Mouse (Mus musculus) left cerebral cortex, postnatal 25 days (tissue): Measurements from ENCODE around the gene Rhox1. TPM values are rescaled to one million over a fixed set of nuclear protein-coding genes. Genes with fewer than 3 reads are reported as not detected.
"Not testable (repeated sequence)": the region's sequence is repeated elsewhere in the genome, so short reads cannot be mapped to it uniquely, and the experiment has no call there.

Source experiments
- DNase-seq, 2 experiments: peaks; one replicate each; pipeline ENCODE4 v3.0.0; 2022; ENCODE audit warnings: low spot score in 2 of 2, mixed read lengths in 1 of 2
- intact Hi-C: fragments of 180-260 bp; cut with DNase I; formaldehyde crosslinking; loops from one replicate; pipeline ENCODE4 v1.15.1; 2025
- total RNA-seq, 2 experiments: library from RNA; stranded (reverse); gene quantifications; 2 replicates each; pipeline ENCODE4 v1.2.3; 2021

The Rhox1 gene
- not detected for total RNA-seq

DNA sequence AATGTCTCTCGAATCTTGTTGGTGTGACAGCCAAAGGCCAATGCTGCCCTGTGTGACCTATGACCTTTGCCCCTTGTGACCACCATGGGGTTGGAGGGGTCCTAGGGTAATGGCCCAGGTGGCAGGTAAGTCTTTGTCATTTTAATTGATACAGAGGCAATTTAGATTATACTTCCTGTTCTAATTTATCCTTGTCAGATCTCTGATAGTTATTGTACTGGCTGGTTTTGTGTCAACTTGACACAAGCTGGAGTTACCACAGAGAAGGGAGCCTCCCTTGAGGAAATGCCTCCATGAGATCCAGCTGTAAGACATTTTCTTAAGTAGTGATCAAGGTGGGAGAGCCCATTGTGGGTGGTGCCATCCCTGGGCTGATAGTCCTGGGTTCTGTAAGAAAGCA, at the start of gene Rhox1:
Gene Rhox1 (minus strand): TSS at position 101 of the 400 bp plus-strand sequence.
- intact Hi-C loops, result not testable (repeated sequence)

DNA sequence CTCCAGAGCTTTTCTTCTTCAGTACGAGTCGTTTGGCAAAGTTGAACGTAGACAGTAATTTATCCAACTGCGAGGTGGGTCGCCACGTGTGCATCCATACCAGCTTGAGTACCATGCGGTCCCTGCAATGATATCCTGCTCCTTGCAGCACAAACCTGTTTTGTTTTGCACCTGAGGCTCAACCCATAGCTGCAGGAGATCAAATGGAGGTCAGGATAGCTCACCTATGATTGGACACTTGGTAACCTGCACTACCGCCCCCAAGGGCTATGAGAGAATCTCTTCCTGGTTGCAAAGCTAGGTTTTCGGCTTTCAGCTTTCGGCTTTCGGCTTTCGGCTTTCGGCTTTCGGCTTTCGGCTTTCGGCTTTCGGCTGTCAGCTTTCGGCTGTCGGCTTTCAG, 43.0 kb upstream of the Rhox1 start, which contains the start of gene Rhox4a:
Gene Rhox4a (plus strand): TSS at position 301 of the 400 bp plus-strand sequence.
- intact Hi-C loops, DNase-seq: not testable (repeated sequence)

More for the DNA sequence above, at the start of gene Rhox1:
- DNase-seq, result not testable (repeated sequence)

DNA sequence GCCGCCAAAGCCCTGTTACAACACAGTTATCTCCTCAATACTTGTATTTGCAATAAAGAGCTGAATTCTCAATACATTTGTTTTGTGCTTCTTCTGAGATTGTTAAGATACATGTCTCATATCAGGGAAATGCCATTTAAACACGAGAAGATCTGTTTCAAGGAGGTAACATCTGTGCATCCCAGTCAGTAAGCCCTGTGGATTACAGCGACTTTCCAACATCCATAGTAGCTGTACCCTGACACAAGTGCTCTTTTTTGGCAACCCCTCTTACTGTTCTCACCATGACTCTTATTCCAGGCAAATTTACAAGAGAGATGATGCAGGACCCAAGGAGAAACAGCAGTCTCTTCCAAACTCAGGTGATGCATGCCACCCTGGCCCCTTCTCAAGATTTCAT, 27.6 kb upstream of the Rhox1 start, which contains the start of gene Rhox3a:
Gene Rhox3a (plus strand): TSS at position 301 of the 400 bp plus-strand sequence.
- intact Hi-C loops, DNase-seq: not testable (repeated sequence)

DNA sequence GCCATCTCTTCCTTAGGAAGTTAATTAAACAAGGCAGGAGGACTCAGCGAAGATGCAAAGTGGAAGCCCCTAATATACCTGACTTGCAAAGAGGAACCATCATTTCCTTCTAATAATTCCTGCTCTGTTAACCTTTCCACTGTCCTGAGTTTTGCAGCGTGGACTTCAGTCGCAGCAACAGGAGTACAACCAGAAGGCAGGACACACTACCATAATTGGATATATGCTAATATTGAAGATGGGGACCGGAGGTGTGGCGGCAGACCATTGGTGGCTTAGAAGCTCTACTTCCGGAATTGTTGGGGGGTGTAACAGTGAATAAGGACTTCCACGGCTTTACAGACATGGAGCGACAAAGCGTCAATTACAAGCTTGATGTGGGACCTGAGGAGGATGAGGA, 22.6 kb upstream of the Rhox1 start, which contains the start of gene Rhox2a:
Gene Rhox2a (plus strand): TSS at position 301 of the 400 bp plus-strand sequence.
- DNase-seq, intact Hi-C loops: not testable (repeated sequence)

DNA sequence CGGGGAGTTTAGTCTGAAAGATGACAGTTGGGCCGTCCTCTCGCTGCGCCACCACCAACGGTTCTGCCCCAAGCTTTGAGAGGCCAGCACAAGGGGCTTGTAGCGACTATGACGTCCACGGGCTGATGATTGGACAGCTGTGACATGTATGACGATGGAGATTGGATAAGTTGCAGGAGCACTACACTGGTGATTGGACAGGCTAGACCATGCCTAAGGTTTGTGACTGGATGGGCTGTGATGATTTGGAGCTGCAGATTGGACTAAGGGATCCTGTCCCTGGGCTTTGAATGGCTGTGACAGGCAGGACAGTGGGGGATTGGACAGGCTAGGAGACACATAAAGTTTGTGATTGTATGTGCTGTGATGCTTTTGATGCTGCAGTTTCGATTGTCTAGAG, 11.1 kb downstream of the Rhox1 start, which contains the start of gene Gm9:
Gene Gm9 (minus strand): TSS at position 101 of the 400 bp plus-strand sequence.
- no peak for DNase-seq

DNA sequence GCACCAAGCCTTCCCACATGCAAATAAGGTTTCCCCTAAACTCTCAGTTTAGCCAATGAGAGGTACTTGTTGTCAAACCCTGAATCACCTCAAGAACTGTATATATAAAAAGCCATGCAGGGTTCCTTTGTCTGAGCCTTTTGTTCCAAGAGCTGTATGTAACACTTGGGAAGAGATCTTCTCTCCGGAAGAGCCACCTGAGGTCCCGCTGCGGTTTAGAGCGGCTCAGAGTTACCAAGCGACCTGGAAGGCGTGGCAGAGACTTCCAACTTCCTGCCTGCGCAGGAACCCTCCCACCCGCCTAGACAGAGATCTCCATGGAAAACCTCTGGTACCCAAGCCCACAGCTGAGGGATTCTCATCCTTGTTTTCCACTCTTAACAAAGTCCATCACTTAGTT, 23.4 kb downstream of the Rhox1 start:
- DNase-seq, result no peak
- intact Hi-C loops, result no loop called here

More for the DNA sequence above, 11.1 kb downstream of the Rhox1 start, which contains the start of gene Gm9:
- intact Hi-C loops, result no loop called here

DNA sequence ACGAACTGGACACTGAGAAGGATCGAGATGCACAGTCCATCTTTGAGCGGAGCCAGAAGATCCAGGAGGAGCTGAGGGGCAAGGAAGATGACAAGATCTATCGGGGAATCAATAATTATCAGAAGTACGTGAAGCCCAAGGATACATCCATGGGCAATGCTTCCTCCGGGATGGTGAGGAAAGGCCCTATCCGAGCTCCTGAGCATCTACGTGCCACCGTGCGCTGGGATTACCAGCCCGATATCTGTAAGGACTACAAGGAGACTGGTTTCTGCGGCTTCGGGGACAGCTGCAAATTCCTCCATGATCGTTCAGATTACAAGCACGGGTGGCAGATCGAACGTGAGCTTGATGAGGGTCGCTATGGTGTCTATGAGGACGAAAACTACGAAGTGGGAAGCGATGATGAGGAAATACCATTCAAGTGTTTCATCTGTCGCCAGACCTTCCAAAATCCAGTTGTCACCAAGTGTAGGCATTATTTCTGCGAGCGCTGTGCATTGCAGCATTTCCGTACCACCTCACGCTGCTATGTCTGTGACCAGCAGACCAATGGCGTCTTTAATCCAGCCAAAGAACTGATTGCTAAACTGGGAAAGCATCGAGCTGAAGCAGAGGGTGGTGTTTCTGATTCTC, 30.2 kb downstream of the Rhox1 start:
- intact Hi-C loops, result no loop called here
- DNase-seq, result peak; percentile 23 to 35

DNA sequence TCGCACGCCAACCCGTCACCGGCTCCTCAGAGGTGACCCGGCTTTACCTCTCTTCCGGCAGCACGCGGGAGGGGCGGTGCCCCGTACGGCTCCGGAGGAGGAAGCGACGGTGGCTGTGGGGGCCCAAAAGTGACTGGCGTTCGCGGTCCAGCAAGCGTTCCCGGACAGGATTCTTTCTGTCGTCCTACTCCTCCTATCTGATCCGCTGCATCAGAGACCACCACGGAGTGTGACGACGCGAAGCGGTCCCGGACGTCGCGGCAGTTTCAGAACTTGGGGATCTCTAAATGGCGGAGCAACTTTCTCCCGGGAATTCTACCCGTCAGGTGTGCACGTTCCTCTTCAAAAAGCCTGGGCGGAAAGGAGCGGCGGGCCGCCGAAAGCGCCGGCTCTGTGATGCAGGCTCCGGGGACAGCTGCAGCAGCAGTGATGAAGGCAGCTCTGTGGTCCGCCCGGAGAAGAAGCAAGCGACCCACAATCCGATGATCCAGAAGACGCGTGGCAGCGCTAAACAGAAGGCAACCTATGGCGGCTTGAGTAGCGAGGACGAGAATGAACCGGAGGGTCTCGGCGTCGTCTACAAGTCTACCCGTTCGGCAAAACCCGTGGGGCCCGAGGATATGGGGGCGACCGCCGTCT, 30.8 kb downstream of the Rhox1 start, which contains the start of the genes Ndufa1 and Rnf113a1:
Gene Ndufa1 (minus strand): TSS at position 59 of the 639 bp plus-strand sequence.
Gene Rnf113a1 (plus strand): TSS at position 141 of the 639 bp plus-strand sequence.
- intact Hi-C loops, result no loop called here
- peak; percentile 78 to 83 for DNase-seq

DNA sequence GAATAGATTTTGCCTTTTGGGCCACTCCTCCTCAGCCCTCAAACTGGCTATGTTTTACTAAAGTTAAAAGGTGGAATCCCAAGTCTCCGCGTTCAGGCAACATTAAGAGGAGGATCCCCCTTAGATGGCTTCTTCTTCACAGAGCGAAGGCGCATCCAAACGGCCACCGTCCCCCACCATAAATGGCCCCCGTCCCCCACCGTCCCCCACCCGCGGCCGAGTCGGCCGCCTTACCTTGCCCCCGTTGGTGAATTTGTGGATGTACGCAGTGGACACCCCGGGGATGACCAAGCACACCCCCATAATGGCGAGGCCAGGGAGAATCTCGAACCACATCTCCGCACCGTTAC, 31.3 kb downstream of the Rhox1 start:
- no peak for DNase-seq
- intact Hi-C loops, result no loop called here

DNA sequence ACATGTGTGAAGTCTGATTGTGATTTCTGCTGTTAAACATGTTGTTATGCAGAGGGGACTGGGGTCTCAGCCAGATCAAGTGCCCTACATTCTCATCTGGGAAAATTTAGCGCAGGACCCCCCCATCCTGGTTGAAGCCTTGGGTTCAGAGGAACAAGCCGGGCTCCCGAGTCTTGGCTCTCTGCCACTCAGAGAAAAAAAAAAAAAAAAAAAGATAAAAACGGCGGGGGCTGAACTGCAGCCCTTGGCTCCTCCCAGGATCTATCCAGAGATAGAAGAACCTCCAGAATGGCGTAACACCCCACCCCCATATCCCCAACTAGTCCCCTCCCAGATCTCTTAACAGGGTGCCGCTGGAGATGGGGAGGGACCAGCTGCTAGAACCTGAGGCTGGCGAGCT, 37.7 kb downstream of the Rhox1 start:
- intact Hi-C loops, result not testable (repeated sequence)
- DNase-seq, result peak in 1 of 2 experiments; percentile 1

DNA sequence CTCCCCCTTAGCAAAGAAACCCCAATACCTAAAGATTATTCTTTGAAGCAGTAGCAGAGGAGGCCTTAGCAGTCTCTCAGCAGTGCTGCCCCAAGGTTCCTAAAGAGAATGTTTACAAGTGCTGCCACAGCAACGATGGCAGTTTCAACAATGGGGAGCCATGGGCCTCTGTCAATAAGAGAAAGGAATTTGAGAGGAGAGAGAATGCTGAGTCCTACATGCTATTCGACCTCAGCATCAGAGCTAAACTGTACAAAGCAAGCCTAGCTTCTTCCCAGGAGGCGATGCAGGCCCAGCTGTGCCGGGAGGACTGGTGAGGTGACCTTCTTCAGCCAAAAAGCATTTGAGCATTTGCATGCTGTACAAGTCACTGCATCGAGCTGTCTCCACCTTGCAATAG, 53.3 kb downstream of the Rhox1 start, which contains the start of gene Akap14:
Gene Akap14 (minus strand): TSS at position 101 of the 400 bp plus-strand sequence.
- intact Hi-C loops, result no loop called here
- DNase-seq, result no peak

DNA sequence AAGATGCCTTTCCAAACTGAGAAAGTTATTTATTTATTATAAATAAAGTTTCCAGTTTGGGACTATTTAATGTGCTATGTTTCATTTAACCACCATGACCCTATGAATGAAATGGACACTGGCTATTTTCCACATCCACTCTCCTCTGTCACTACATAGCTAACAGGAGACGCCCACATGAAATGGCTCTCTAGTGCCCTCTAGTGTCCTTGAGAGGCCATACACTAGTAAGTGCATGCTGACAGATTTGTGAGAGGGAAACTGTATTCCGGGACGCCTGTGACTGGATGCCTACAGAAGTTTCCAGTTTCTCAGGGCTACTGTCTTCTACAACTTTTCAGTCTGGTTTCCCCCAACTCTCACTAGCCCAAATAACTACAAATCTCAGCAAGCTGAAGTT, 55.0 kb downstream of the Rhox1 start:
- DNase-seq, result peak in 1 of 2 experiments; percentile 28
- intact Hi-C loops, result no loop called here

Other genes starting within 250 kb of the Rhox1 start
- 10 to 100 TPM; 57.9 to 63.8 TPM for gene Sept6, start 230.5 kb downstream of the Rhox1 start, total RNA-seq
- gene Sowahd, start 173.4 kb downstream of the Rhox1 start, total RNA-seq, result not detected
- 100 to 1,000 TPM; 246 to 253 TPM for gene Rpl39, start 136.9 kb downstream of the Rhox1 start, total RNA-seq
- gene Upf3b, start 111.9 kb downstream of the Rhox1 start, total RNA-seq, result 10 to 100 TPM; 13.7 to 16.0 TPM
- gene Nkap, start 95.5 kb downstream of the Rhox1 start, total RNA-seq, result 10 to 100 TPM; 12.5 to 14.1 TPM
- gene Akap14, start 53.4 kb downstream of the Rhox1 start, total RNA-seq, result not detected
- 100 to 1,000 TPM; 227 to 238 TPM for gene Ndufa1, start 31.1 kb downstream of the Rhox1 start, total RNA-seq
- 1 to 10 TPM; 7.4 TPM for gene Rnf113a1, start 31.0 kb downstream of the Rhox1 start, total RNA-seq
- gene Gm9, start 11.2 kb downstream of the Rhox1 start, total RNA-seq, result not detected
- not detected for gene Rhox2a, start 22.7 kb upstream of the Rhox1 start, total RNA-seq
- gene Rhox3a, start 27.7 kb upstream of the Rhox1 start, total RNA-seq, result not detected
- not detected for gene Rhox4a, start 43.1 kb upstream of the Rhox1 start, total RNA-seq
- not detected for gene Rhox3a2, start 157.8 kb upstream of the Rhox1 start, total RNA-seq
- not detected for gene Rhox4a2, start 168.6 kb upstream of the Rhox1 start, total RNA-seq
- gene Rhox2b, start 189.8 kb upstream of the Rhox1 start, total RNA-seq, result not detected
- not detected for gene Rhox4b, start 210.2 kb upstream of the Rhox1 start, total RNA-seq
- gene Rhox2c, start 231.4 kb upstream of the Rhox1 start, total RNA-seq, result not detected
- not detected for gene Rhox3c, start 236.3 kb upstream of the Rhox1 start, total RNA-seq